Mouse (Mus musculus): ENCODE results near the gene Trim6. TPM values are rescaled to one million over a fixed set of nuclear protein-coding genes. Genes with fewer than 3 reads are reported as not detected.

Gene Trim6
- total and polyA plus RNA-seq, 3 experiments: 0.10 to 0.34 (median 0.33) TPM

DNA sequence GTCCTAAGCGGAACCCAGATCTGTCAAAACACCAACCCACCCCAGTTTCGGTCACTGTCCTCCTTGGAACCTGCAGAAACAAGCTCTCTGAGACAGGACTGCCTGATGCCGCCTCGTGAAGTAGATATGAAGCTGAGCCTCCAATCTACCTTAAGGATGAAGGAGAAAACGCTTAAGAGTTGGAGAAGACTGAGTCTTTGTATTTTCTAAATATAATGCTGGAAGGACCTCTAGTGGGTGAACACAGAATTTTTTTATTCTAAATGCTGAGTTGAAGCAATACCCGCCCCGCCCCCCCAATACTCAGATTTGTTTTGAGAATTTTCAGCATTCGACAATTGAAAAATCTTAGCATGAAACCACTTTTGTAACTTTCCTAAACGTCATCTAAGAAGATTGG lies 27.3 kb upstream of the Trim6 start:
- no peak overlapping the region for H3K9ac ChIP-seq (ENCODE audit: low read depth, low read length)
- 52% methylated on average over 9 of the region's 9 CpGs for whole genome bisulfite sequencing
- DNase-seq: no peak
- no peaks in the 10 kb centered on the region for H3K4me1 ChIP-seq (ENCODE audit: control insufficient read depth, insufficient read depth, low read length)
- no peak overlapping the region for H3K4me3 ChIP-seq
- no peaks in the 10 kb centered on the region for H3K79me2 ChIP-seq (replicated peaks; ENCODE audit: control insufficient read depth, insufficient read depth, low read length)
- no peaks in the 10 kb centered on the region for H3K27me3 ChIP-seq (ENCODE audit: control insufficient read depth, insufficient read depth, low read length)
- no peaks in the 10 kb centered on the region for H3K36me3 ChIP-seq (ENCODE audit: control insufficient read depth, insufficient read depth, low read length)
- no peak overlapping the region for H3K27ac ChIP-seq
- TF ChIP-seq EP300 (IDR thresholded peaks at IDR 0.05; ENCODE audit: insufficient read depth, low read depth, low read length): no peak
- no peak for TF ChIP-seq POLR2A (IDR thresholded peaks at IDR 0.05; ENCODE audit: insufficient read depth, low read depth, low read length)
- TF ChIP-seq CTCF (IDR thresholded peaks at IDR 0.05): no peak
- intact Hi-C loops (cut with DNase I): no loop called here

DNA sequence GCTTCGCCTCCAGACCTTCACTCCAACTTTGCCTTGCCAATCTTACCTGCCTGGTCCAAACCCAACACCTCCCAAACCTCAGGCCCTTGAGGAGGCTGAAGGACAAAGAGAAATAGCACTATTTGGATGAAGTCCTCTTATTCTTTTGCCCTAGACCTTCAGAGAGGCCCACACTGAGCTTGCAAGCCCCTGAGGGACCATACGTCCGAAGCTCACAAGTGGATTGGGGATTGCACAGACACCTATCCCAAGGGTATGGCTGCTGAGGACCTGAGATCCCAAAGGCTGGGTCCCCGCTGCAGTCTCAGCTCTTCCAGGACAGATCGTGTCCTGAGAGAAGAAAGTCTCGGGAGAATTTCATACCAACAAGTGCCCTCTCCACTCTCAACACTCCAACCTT lies 22.7 kb upstream of the Trim6 start, which contains the start of gene Olfr649:
Gene Olfr649 (minus strand): TSS at position 101 of the 400 bp plus-strand sequence.
- no peaks in the 10 kb centered on the region for H3K4me1 ChIP-seq (ENCODE audit: control insufficient read depth, insufficient read depth, low read length)
- no peak within 1 kb of the TSS for H3K9ac ChIP-seq (ENCODE audit: low read depth, low read length)
- TF ChIP-seq CTCF (IDR thresholded peaks at IDR 0.05): no peak
- no peak for TF ChIP-seq POLR2A (IDR thresholded peaks at IDR 0.05; ENCODE audit: insufficient read depth, low read depth, low read length)
- no peak for TF ChIP-seq EP300 (IDR thresholded peaks at IDR 0.05; ENCODE audit: insufficient read depth, low read depth, low read length)
- H3K27ac ChIP-seq: no peak within 1 kb of the TSS
- no peaks in the 10 kb centered on the region for H3K36me3 ChIP-seq (ENCODE audit: control insufficient read depth, insufficient read depth, low read length)
- intact Hi-C loops (cut with DNase I): no loop called here
- no peak within 1 kb of the TSS for H3K4me3 ChIP-seq
- H3K79me2 ChIP-seq (replicated peaks; ENCODE audit: control insufficient read depth, insufficient read depth, low read length): no peaks in the 10 kb centered on the region
- no peak for DNase-seq
- WGBS: 74% methylated on average over 6 of the region's 6 CpGs
- no peaks in the 10 kb centered on the region for H3K27me3 ChIP-seq (ENCODE audit: control insufficient read depth, insufficient read depth, low read length)

DNA sequence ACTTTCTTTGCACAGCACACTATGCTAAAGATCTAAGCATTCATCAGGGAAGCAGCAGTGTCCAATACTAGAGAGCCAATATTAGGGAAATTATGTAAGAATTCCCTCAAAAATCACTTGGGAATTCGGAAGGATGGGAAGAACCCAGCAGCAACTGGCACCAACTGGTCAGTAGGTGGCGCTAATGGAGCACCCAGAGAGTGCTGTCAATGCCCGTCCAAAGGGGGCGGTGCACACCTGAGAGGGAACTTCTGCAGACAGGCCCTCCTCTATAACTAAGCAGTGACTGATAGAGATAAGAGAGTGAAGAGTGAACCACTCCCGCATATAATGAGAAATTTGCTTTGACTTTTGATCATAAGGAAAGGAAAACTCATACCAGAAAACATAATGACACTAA lies 18.8 kb upstream of the Trim6 start:
- WGBS: 4% methylated on average over 5 of the region's 5 CpGs
- no peak overlapping the region for H3K27ac ChIP-seq
- no peaks in the 10 kb centered on the region for H3K4me1 ChIP-seq (ENCODE audit: control insufficient read depth, insufficient read depth, low read length)
- H3K79me2 ChIP-seq (replicated peaks; ENCODE audit: control insufficient read depth, insufficient read depth, low read length): no peaks in the 10 kb centered on the region
- TF ChIP-seq EP300 (IDR thresholded peaks at IDR 0.05; ENCODE audit: insufficient read depth, low read depth, low read length) (peak; percentile 82), CTCF (IDR thresholded peaks at IDR 0.05) (no peak)
- H3K27me3 ChIP-seq (ENCODE audit: control insufficient read depth, insufficient read depth, low read length): no peaks in the 10 kb centered on the region
- intact Hi-C loops (cut with DNase I): loop anchor here (1.0 to 10.0 kb wide), 3 partner anchors 31 to 245 kb away; no protein-coding TSS in a partner anchor
- DNase-seq: peak; percentile 67
- no peak overlapping the region for H3K9ac ChIP-seq (ENCODE audit: low read depth, low read length)
- no peaks in the 10 kb centered on the region for H3K36me3 ChIP-seq (ENCODE audit: control insufficient read depth, insufficient read depth, low read length)
- H3K4me3 ChIP-seq: no peak overlapping the region

DNA sequence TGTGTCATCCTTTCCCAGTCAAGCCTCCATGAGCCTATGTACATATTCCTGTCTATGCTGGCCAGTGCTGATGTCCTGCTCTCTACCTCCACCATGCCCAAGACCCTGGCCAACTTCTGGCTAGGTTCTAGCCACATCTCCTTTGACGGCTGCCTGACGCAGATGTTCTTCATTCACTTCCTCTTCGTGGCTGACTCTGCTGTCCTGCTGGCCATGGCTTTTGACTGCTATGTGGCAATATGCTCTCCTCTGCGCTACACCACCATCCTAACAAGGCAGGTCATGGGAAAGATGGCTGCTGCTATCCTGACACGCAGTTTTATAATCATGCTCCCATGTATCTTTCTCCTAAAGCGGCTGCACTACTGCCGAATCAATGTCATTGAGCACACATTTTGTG lies 12.4 kb upstream of the Trim6 start:
- no peak for DNase-seq
- Histone ChIP-seq H3K4me1 (ENCODE audit: control insufficient read depth, insufficient read depth, low read length) (no peaks in the 10 kb centered on the region), H3K9ac (ENCODE audit: low read depth, low read length) (no peak overlapping the region), H3K4me3 (no peak overlapping the region), H3K27ac (no peak overlapping the region), H3K27me3 (ENCODE audit: control insufficient read depth, insufficient read depth, low read length) (no peaks in the 10 kb centered on the region), H3K79me2 (replicated peaks; ENCODE audit: control insufficient read depth, insufficient read depth, low read length) (no peaks in the 10 kb centered on the region), H3K36me3 (ENCODE audit: control insufficient read depth, insufficient read depth, low read length) (no peaks in the 10 kb centered on the region)
- WGBS: 84% methylated on average over 7 of the region's 7 CpGs
- TF ChIP-seq CTCF (IDR thresholded peaks at IDR 0.05) (no peak), EP300 (IDR thresholded peaks at IDR 0.05; ENCODE audit: insufficient read depth, low read depth, low read length) (no peak), POLR2A (IDR thresholded peaks at IDR 0.05; ENCODE audit: insufficient read depth, low read depth, low read length) (no peak)
- intact Hi-C loops (cut with DNase I): loop anchor here (10.0 kb wide), 1 partner anchor 239 kb away; no protein-coding TSS in a partner anchor

DNA sequence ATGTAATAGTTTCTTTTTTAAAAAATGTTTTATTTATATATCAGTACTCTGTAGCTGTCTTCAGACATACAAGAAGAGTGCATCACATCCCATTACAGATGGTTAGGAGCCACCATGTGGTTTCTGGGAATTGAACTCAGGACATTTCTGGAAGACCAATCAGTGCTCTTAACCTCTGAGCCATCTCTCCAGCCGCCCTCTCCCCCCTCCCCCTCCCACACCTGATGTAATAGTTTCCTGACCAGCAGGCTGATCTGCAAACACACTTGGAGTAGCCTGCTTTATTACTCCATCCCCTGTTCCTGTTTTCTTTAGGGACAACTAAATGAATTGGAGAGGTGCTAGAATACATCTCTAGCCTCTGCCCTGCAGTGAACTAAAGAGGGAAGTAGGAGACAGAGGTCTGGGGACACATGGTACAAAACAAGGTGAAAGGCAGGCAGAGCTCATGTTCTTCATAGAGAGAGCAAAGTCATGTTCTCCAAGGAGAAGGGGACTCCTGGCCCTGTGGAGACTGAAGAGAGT lies 2.5 kb upstream of the Trim6 start:
- DNase-seq: no peak
- Histone ChIP-seq H3K4me1 (ENCODE audit: control insufficient read depth, insufficient read depth, low read length) (no peaks in the 10 kb centered on the region; the same call in 1 of the 2 replicates), H3K4me3 (no peak overlapping the region), H3K9ac (ENCODE audit: low read depth, low read length) (no peak overlapping the region), H3K79me2 (replicated peaks; ENCODE audit: control insufficient read depth, insufficient read depth, low read length) (no peaks in the 10 kb centered on the region), H3K27me3 (ENCODE audit: control insufficient read depth, insufficient read depth, low read length) (no peaks in the 10 kb centered on the region), H3K36me3 (ENCODE audit: control insufficient read depth, insufficient read depth, low read length) (no peaks in the 10 kb centered on the region), H3K27ac (no peak overlapping the region)
- 11% methylated on average over 1 of the region's 1 CpGs for WGBS
- TF ChIP-seq CTCF (IDR thresholded peaks at IDR 0.05) (no peak), POLR2A (IDR thresholded peaks at IDR 0.05; ENCODE audit: insufficient read depth, low read depth, low read length) (no peak), EP300 (IDR thresholded peaks at IDR 0.05; ENCODE audit: insufficient read depth, low read depth, low read length) (no peak)
- intact Hi-C loops (cut with DNase I): no loop called here

DNA sequence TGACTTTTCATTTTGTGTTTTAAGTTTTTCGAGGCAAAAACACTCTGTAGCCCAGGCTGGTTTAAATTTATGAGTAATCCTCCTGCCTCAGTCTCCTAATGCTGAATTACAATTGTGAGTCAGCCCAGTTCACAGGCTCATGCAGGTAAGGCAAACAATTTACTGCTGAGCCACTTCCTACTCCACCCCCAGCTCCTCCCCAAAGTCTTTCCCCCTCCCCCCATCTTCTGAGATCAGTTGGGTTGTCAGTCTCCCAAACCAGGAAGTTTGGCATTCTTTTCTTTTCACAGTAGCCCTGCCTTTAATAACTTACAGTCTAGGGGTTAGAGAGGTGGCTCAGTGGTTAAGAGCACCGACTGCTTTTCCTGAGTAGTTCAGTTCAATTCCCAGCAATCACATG lies 712 bp upstream of the Trim6 start:
- Histone ChIP-seq H3K79me2 (replicated peaks; ENCODE audit: control insufficient read depth, insufficient read depth, low read length) (no peaks in the 10 kb centered on the region), H3K4me1 (ENCODE audit: control insufficient read depth, insufficient read depth, low read length) (no peaks in the 10 kb centered on the region; the same call in 1 of the 2 replicates), H3K9ac (ENCODE audit: low read depth, low read length) (no peak overlapping the region), H3K27ac (no peak overlapping the region), H3K4me3 (no peak overlapping the region), H3K36me3 (ENCODE audit: control insufficient read depth, insufficient read depth, low read length) (no peaks in the 10 kb centered on the region), H3K27me3 (ENCODE audit: control insufficient read depth, insufficient read depth, low read length) (no peaks in the 10 kb centered on the region)
- WGBS: 82% methylated on average over 2 of the region's 2 CpGs
- intact Hi-C loops (cut with DNase I): no loop called here
- TF ChIP-seq CTCF (IDR thresholded peaks at IDR 0.05): no peak
- TF ChIP-seq POLR2A (IDR thresholded peaks at IDR 0.05; ENCODE audit: insufficient read depth, low read depth, low read length): no peak
- no peak for TF ChIP-seq EP300 (IDR thresholded peaks at IDR 0.05; ENCODE audit: insufficient read depth, low read depth, low read length)
- no peak for DNase-seq

Measured in heart, adult 2 months (tissue).